Mouse (Mus musculus): Measurements from ENCODE around the gene Slc13a5. TPM values are rescaled to one million over a fixed set of nuclear protein-coding genes. Genes with fewer than 3 reads are reported as not detected.

Slc13a5 gene
- total and polyA plus RNA-seq, 3 experiments: not detected

GRCm38 (mm10) chr11:72215410-72215797 is 51.6 kb downstream of the Slc13a5 start, which contains the start of gene Med31:
Med31 (minus strand) TSS chr11:72215592.
- H3K4me1 ChIP-seq (ENCODE audit: control insufficient read depth in 1 of 2, insufficient read depth in 2 of 2, low read length in 2 of 2): peaks cover 0 to 7% of the 10 kb centered on the region in 2 experiments; a peak in 2 of 4 replicates
- H3K79me2 ChIP-seq (ENCODE audit: control insufficient read depth, insufficient read depth, low read length, poor library complexity): peaks cover 3% of the 10 kb centered on the region
- H3K27me3 ChIP-seq (ENCODE audit: control insufficient read depth in 1 of 2, insufficient read depth in 2 of 2, low read length in 2 of 2): no peaks in the 10 kb centered on the region
- DNase-seq (ENCODE audit: low read depth, low spot score): no peak
- no peak within 1 kb of the TSS for H3K27ac ChIP-seq (ENCODE audit: control insufficient read depth, low read depth, low read length)
- peak within 1 kb of the TSS; percentile 87 to 90 for H3K4me3 ChIP-seq (ENCODE audit: control insufficient read depth in 1 of 2, insufficient read depth in 1 of 2, low read depth in 2 of 2, low read length in 2 of 2)
- H3K9me3 ChIP-seq (replicated peaks; ENCODE audit: insufficient read depth, low read length): no peaks in the 10 kb centered on the region
- peaks cover 0 to 4% of the 10 kb centered on the region in 2 experiments; a peak in 2 of 4 replicates for H3K36me3 ChIP-seq (ENCODE audit: control insufficient read depth in 1 of 2, insufficient read depth in 2 of 2, low read length in 2 of 2)
- H3K9ac ChIP-seq (ENCODE audit: control insufficient read depth, low read depth, low read length, poor library complexity, severe bottlenecking): peak within 1 kb of the TSS; percentile 64
- TF ChIP-seq USF2 (IDR thresholded peaks at IDR 0.05; ENCODE audit: borderline replicate concordance in 1 of 2, insufficient read depth in 1 of 2, low read depth in 1 of 2, low read length in 2 of 2) (no peak), ZC3H11A (IDR thresholded peaks at IDR 0.05; ENCODE audit: low read depth, low read length) (no peak), EP300 (IDR thresholded peaks at IDR 0.05; ENCODE audit: low read depth in 1 of 2, low read length in 2 of 2) (0 out of 4 replicates have a peak, but pooled peaks of 1 of the 2 experiments have one; percentile 1), ZMIZ1 (IDR thresholded peaks at IDR 0.05; ENCODE audit: low read depth, low read length) (no peak), MAX (IDR thresholded peaks at IDR 0.05; ENCODE audit: low read length) (peak; percentile 40; the same call in 1 of the 2 replicates), TCF12 (IDR thresholded peaks at IDR 0.05; ENCODE audit: low read depth, low read length) (no peak)

GRCm38 (mm10) chr11:72214591-72215409 is 52.2 kb downstream of the Slc13a5 start:
- Histone ChIP-seq H3K4me3 (ENCODE audit: control insufficient read depth in 1 of 2, insufficient read depth in 1 of 2, low read depth in 2 of 2, low read length in 2 of 2) (peak overlapping the region; percentile 87 to 90), H3K9me3 (replicated peaks; ENCODE audit: insufficient read depth, low read length) (no peaks in the 10 kb centered on the region), H3K79me2 (ENCODE audit: control insufficient read depth, insufficient read depth, low read length, poor library complexity) (peaks cover 3% of the 10 kb centered on the region), H3K27ac (ENCODE audit: control insufficient read depth, low read depth, low read length) (no peak overlapping the region), H3K27me3 (ENCODE audit: control insufficient read depth in 1 of 2, insufficient read depth in 2 of 2, low read length in 2 of 2) (no peaks in the 10 kb centered on the region), H3K36me3 (ENCODE audit: control insufficient read depth in 1 of 2, insufficient read depth in 2 of 2, low read length in 2 of 2) (peaks cover 0 to 4% of the 10 kb centered on the region in 2 experiments; a peak in 2 of 4 replicates), H3K9ac (ENCODE audit: control insufficient read depth, low read depth, low read length, poor library complexity, severe bottlenecking) (peak overlapping the region; percentile 64), H3K4me1 (ENCODE audit: control insufficient read depth in 1 of 2, insufficient read depth in 2 of 2, low read length in 2 of 2) (peaks cover 0 to 7% of the 10 kb centered on the region in 2 experiments; a peak in 2 of 4 replicates)
- peak; percentile 42; the same call in 1 of the 2 replicates for TF ChIP-seq TBP (IDR thresholded peaks at IDR 0.05; ENCODE audit: low read depth, low read length)
- peak; percentile 91 for TF ChIP-seq ELF1 (IDR thresholded peaks at IDR 0.05; ENCODE audit: low read depth, low read length)
- peak; percentile 79 for TF ChIP-seq NRF1 (IDR thresholded peaks at IDR 0.05; ENCODE audit: insufficient read depth, low read depth, low read length, poor library complexity, severe bottlenecking)
- no peak for TF ChIP-seq USF2 (IDR thresholded peaks at IDR 0.05; ENCODE audit: borderline replicate concordance in 1 of 2, insufficient read depth in 1 of 2, low read depth in 1 of 2, low read length in 2 of 2)
- peak; percentile 82; the same call in 1 of the 2 replicates for TF ChIP-seq GABPA (IDR thresholded peaks at IDR 0.05; ENCODE audit: low read depth, low read length)
- peak; percentile 63; the same call in 1 of the 2 replicates for TF ChIP-seq NELFE (IDR thresholded peaks at IDR 0.05; ENCODE audit: low read depth, low read length)
- TF ChIP-seq SIN3A (IDR thresholded peaks at IDR 0.05; ENCODE audit: low read length): peak; percentile 95
- TF ChIP-seq MXI1 (IDR thresholded peaks at IDR 0.05; ENCODE audit: low read depth, low read length): no peak; the same call in none of the 2 replicates
- peak; percentile 68 for TF ChIP-seq MAX (IDR thresholded peaks at IDR 0.05; ENCODE audit: low read length)
- peak; percentile 70 for TF ChIP-seq ETS1 (IDR thresholded peaks at IDR 0.05; ENCODE audit: low read depth, low read length)
- peak; percentile 71; the same call in 1 of the 2 replicates for TF ChIP-seq POLR2AphosphoS2 (IDR thresholded peaks at IDR 0.05; ENCODE audit: low read length)
- peak; percentile 57 for TF ChIP-seq TCF12 (IDR thresholded peaks at IDR 0.05; ENCODE audit: low read depth, low read length)
- TF ChIP-seq MAZ (IDR thresholded peaks at IDR 0.05; ENCODE audit: low read depth, low read length): no peak
- peak; percentile 61 to 79; a peak in 3 of 4 replicates for TF ChIP-seq POLR2A (IDR thresholded peaks at IDR 0.05; ENCODE audit: control insufficient read depth in 1 of 2, insufficient read depth in 1 of 2, low read depth in 1 of 2, low read length in 2 of 2, poor library complexity in 1 of 2)
- TF ChIP-seq SMC3 (IDR thresholded peaks at IDR 0.05; ENCODE audit: low read depth, low read length): no peak
- TF ChIP-seq EP300 (IDR thresholded peaks at IDR 0.05; ENCODE audit: low read depth in 1 of 2, low read length in 2 of 2): peak in 1 of 2 experiments; percentile 3; a peak in 1 of 4 replicates
- TF ChIP-seq HCFC1 (IDR thresholded peaks at IDR 0.05; ENCODE audit: low read depth, low read length): peak; percentile 89
- TF ChIP-seq KAT2A (conservative IDR thresholded peaks at IDR 0.05; ENCODE audit: low read depth, low read length): no peak; the same call in 1 of the 2 replicates
- no peak for TF ChIP-seq ZNF384 (IDR thresholded peaks at IDR 0.05; ENCODE audit: low read depth, low read length)
- no peak for TF ChIP-seq RAD21 (IDR thresholded peaks at IDR 0.05; ENCODE audit: low read depth, low read length)
- TF ChIP-seq TAL1 (IDR thresholded peaks at IDR 0.05; ENCODE audit: low read length): no peak
- TF ChIP-seq ZMIZ1 (IDR thresholded peaks at IDR 0.05; ENCODE audit: low read depth, low read length): peak; percentile 36; the same call in 1 of the 2 replicates
- TF ChIP-seq USF1 (IDR thresholded peaks at IDR 0.05; ENCODE audit: low read depth, low read length): peak; percentile 53; the same call in 1 of the 2 replicates
- TF ChIP-seq CHD2 (IDR thresholded peaks at IDR 0.05; ENCODE audit: low read length): no peak
- peak; percentile 70; the same call in 1 of the 2 replicates for TF ChIP-seq MYC (IDR thresholded peaks at IDR 0.05; ENCODE audit: low read depth, low read length)
- DNase-seq (ENCODE audit: low read depth, low spot score): peak; percentile 99

Measured in MEL (cell line).